Mouse (Mus musculus) stomach, postnatal 0 days (tissue): ENCODE results near the gene Dock4. TPM values are rescaled to one million over a fixed set of nuclear protein-coding genes. Genes with fewer than 3 reads are reported as not detected.

Experiments used
- ATAC-seq: fragments of 200-750 bp; cut with Nextera tagmentation; 2 replicates; pipeline ENCODE4 v1.8.0; 2017; ENCODE audit not compliant: low FRiP score, low TSS enrichment
- DNase-seq: peaks from one replicate; pipeline ENCODE4 v3.0.0-alpha.2; 2016; ENCODE audit warnings: low spot score
- H3K27ac ChIP-seq: fragments of 300-500 bp; sonication (generic); replicated peaks from 2 replicates; pipeline ENCODE4 v1.5.1; 2014; ENCODE audit warnings: mild to moderate bottlenecking, control low read depth
- H3K27me3 ChIP-seq: fragments of 300-500 bp; sonication (generic); 2 replicates; pipeline ENCODE4 v1.6.1; 2014; ENCODE audit warnings: low read length; ENCODE audit not compliant: control insufficient read depth, insufficient read depth
- H3K36me3 ChIP-seq: fragments of 300-500 bp; sonication (generic); 2 replicates; pipeline ENCODE4 v1.6.1; 2014; ENCODE audit warnings: low read length, mixed read lengths; ENCODE audit not compliant: control insufficient read depth, insufficient read depth
- H3K4me1 ChIP-seq: fragments of 300-500 bp; sonication (generic); replicated peaks from 2 replicates; pipeline ENCODE4 v1.6.1; 2014; ENCODE audit warnings: antibody characterized with exemption; ENCODE audit not compliant: control insufficient read depth, insufficient read depth
- H3K4me2 ChIP-seq: fragments of 300-500 bp; sonication (generic); replicated peaks from 2 replicates; pipeline ENCODE4 v1.6.1; 2014; ENCODE audit warnings: low read depth, mild to moderate bottlenecking, control low read depth, moderate library complexity
- H3K4me3 ChIP-seq: fragments of 300-500 bp; sonication (generic); 2 replicates; pipeline ENCODE4 v1.5.1; 2014; ENCODE audit warnings: low read depth, low read length, control low read depth
- H3K9ac ChIP-seq: fragments of 300-500 bp; sonication (generic); 2 replicates; pipeline ENCODE4 v1.6.1; 2014; ENCODE audit warnings: mild to moderate bottlenecking, low read length, control low read depth, mixed read lengths
- H3K9me3 ChIP-seq: fragments of 300-500 bp; sonication (generic); 2 replicates; pipeline ENCODE4 v1.6.1; 2016; ENCODE audit warnings: low read length; ENCODE audit not compliant: control insufficient read depth
- CTCF ChIP-seq: IDR thresholded peaks from 2 replicates; pipeline ENCODE4 v1.5.1; 2016; ENCODE audit warnings: antibody characterized with exemption, low read depth, mild to moderate bottlenecking, moderate library complexity
- EP300 ChIP-seq: optimal IDR thresholded peaks from 2 replicates; pipeline ENCODE3; 2016; ENCODE audit warnings: antibody characterized with exemption
- WGBS: fragments of 180-500 bp; shearing (Covaris S2); extraction: QIAGEN DNeasy Blood & Tissue Kit; methylation state at CpG from one replicate; pipeline ENCODE4 v1.1.7; 2014; 5-methylcytosine and 5-hydroxymethylcytosine counted together
- polyA plus RNA-seq: library from polyadenylated mRNA; unstranded; fragments of >200 nt; fragmentation: Nextera tagmentation; extraction: Ambion mirVana; gene quantifications from 2 replicates; pipeline ENCODE4 v1.2.1, GENCODE M21; 2015

Gene Dock4
- polyA plus RNA-seq, 1 experiment from 2014 or later, result 3.1 TPM

DNA sequence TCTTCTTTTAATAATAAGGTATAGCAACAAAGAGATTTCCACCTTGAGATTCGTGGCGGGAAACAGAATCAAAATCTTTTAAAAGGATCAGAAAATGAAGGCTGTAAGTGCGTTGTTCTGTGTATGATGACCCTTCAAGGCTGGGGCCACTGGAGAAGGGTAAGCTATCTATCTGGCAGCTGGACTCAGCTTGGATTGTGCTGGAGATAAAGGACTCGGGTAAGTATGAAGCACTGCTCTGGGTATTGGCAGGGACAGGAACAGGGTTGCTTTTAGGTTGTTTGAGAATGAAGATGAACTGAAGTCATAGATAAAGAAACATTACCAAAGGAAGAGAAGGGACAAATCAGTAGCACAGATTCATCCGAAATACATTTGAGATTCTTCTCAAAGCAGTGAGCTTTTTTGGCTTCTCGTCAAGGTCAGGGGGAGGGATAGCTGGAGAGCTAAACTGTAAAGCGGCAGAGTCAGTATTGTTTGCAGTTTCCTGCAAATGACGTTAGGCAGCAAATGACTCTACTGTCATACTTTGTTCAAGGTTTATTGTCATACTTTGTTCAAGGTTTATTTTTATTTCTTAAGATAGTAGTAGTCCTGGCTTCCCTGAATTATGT, 30.3 kb upstream of the Dock4 start:
- no peak for DNase-seq
- H3K9ac ChIP-seq, result no peak overlapping the region
- H3K9me3 ChIP-seq, result no peaks in the 10 kb centered on the region
- H3K27ac ChIP-seq, result no peak overlapping the region
- ATAC-seq, result no peak
- TF ChIP-seq CTCF (no peak), EP300 (no peak)
- no peak overlapping the region for H3K4me2 ChIP-seq
- no peaks in the 10 kb centered on the region for H3K27me3 ChIP-seq
- 72% methylated on average over 8 of the region's 8 CpGs for WGBS
- H3K36me3 ChIP-seq, result no peaks in the 10 kb centered on the region
- no peaks in the 10 kb centered on the region for H3K4me1 ChIP-seq
- no peak overlapping the region for H3K4me3 ChIP-seq

DNA sequence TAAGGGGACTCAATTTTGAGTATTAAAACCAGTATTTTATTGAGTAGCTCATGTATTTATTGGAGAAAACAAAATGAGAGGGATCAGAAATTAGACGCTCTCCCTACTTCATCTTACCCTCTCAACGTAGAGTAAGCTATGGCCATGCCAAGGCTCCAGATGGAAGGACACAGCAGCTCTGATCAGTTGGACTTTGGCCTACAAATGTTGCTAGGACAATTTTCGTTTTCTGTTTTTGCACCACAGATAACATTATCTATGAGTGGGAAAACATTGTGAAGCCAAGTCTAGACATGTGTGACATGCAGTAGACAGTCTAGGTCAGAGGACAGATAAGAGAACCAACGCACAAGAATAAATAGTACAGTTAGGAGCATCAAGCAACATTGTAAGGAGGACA, 28.5 kb upstream of the Dock4 start:
- TF ChIP-seq CTCF (no peak), EP300 (no peak)
- no peak overlapping the region for H3K4me2 ChIP-seq
- ATAC-seq (no peak), DNase-seq (no peak)
- H3K36me3 ChIP-seq, result no peaks in the 10 kb centered on the region
- H3K27ac ChIP-seq, result no peak overlapping the region
- H3K9ac ChIP-seq, result no peak overlapping the region
- no peaks in the 10 kb centered on the region for H3K9me3 ChIP-seq
- WGBS, result 81% methylated on average over 4 of the region's 4 CpGs
- no peaks in the 10 kb centered on the region for H3K4me1 ChIP-seq
- no peaks in the 10 kb centered on the region for H3K27me3 ChIP-seq
- H3K4me3 ChIP-seq, result no peak overlapping the region

DNA sequence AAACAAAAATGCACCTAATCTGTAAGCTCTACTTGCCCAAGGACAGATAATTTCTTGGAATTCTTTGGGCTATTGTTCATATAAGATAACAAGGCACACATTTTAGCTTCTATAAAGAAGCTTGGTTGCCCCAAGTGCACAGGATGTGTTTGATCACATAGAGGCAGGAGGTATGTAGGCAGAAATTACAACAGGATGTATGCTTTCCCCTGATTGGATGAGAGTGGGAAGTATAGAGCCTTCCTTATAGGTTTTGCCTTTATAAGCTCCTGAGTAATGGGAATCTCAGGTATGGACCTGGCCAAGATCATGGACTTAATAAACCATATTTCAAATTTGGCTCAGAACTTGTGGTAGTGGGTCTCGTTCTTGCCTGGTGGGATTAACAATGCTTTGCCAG, 20.8 kb upstream of the Dock4 start:
- Histone ChIP-seq H3K4me3 (no peak overlapping the region), H3K27ac (no peak overlapping the region), H3K9me3 (no peaks in the 10 kb centered on the region), H3K4me2 (no peak overlapping the region), H3K9ac (no peak overlapping the region), H3K36me3 (no peaks in the 10 kb centered on the region), H3K27me3 (no peaks in the 10 kb centered on the region), H3K4me1 (no peaks in the 10 kb centered on the region)
- WGBS, result 93% methylated on average over 1 of the region's 1 CpGs
- ATAC-seq (no peak), DNase-seq (no peak)
- no peak for TF ChIP-seq CTCF
- no peak for TF ChIP-seq EP300

DNA sequence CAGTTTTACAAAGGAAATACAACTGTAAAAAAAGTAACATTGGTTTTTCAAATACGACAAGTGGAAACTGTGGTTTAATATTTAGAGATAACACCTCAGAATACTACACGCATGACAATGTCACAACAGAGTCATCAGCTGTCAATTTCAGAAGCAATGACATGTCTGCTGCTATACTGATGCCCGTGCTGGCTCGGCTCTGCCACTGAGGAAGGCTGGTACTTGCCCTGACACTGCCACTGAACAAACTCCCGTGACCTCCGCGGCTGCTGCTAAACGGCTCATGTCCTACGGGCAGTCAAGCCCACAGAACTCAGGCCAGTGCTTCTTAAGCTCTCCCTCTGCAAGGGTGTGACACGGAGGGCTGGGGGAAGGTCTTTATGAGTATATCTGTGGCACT, 18.1 kb upstream of the Dock4 start:
- Histone ChIP-seq H3K4me1 (no peaks in the 10 kb centered on the region), H3K36me3 (no peaks in the 10 kb centered on the region), H3K9ac (no peak overlapping the region), H3K27me3 (no peaks in the 10 kb centered on the region), H3K27ac (no peak overlapping the region), H3K4me3 (no peak overlapping the region), H3K9me3 (no peaks in the 10 kb centered on the region), H3K4me2 (no peak overlapping the region)
- DNase-seq (no peak), ATAC-seq (no peak)
- no peak for TF ChIP-seq EP300
- no peak for TF ChIP-seq CTCF
- 84% methylated on average over 10 of the region's 10 CpGs for WGBS

DNA sequence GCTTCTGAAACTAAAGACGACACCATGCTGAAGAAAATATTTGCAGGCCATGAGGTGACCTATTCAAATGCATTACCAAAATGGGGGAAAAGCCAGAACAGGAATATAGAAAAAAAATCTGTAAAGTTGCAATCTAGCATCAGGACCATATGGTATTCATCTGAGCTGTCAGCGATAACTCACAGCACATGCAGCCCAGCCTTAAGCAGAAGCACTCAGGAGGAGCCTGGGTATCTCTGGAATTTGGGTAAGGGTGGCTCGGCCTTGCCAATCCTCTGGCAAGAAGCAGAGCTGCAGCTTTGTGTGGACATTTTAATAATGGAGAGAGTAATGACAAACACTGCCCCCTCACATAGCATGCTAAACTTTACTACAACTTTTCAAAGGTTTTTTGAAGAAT, 15.8 kb upstream of the Dock4 start:
- no peaks in the 10 kb centered on the region for H3K4me1 ChIP-seq
- H3K4me2 ChIP-seq, result no peak overlapping the region
- no peaks in the 10 kb centered on the region for H3K9me3 ChIP-seq
- WGBS, result 48% methylated on average over 3 of the region's 3 CpGs
- no peak overlapping the region for H3K9ac ChIP-seq
- no peaks in the 10 kb centered on the region for H3K36me3 ChIP-seq
- TF ChIP-seq EP300, result no peak
- no peak for TF ChIP-seq CTCF
- ATAC-seq, result no peak
- H3K27me3 ChIP-seq, result no peaks in the 10 kb centered on the region
- H3K4me3 ChIP-seq, result no peak overlapping the region
- H3K27ac ChIP-seq, result no peak overlapping the region
- no peak for DNase-seq

DNA sequence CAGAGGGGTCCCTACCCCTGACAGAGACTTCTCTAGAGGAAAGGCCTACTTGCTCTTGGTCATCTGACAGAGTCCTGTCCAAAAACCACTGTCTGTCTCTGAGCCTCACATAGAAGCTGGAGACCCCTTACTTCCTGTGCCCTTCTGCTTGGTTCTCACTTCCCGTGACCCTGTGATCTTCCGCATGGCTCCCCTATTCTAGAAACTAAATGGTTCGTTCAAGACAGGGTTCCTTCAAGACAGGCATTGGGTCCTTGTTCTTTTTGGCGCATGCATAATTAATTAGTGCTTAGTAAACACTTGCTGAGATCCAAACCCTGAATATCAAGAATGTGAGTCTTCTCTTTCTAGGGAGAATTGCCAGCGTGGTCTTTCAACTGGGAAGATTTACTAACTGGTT, 14.7 kb upstream of the Dock4 start:
- DNase-seq (no peak), ATAC-seq (no peak)
- no peaks in the 10 kb centered on the region for H3K4me1 ChIP-seq
- TF ChIP-seq EP300 (no peak), CTCF (no peak)
- 81% methylated on average over 5 of the region's 5 CpGs for WGBS
- no peak overlapping the region for H3K27ac ChIP-seq
- no peaks in the 10 kb centered on the region for H3K27me3 ChIP-seq
- no peaks in the 10 kb centered on the region for H3K9me3 ChIP-seq
- H3K36me3 ChIP-seq, result no peaks in the 10 kb centered on the region
- no peak overlapping the region for H3K4me3 ChIP-seq
- no peak overlapping the region for H3K9ac ChIP-seq
- H3K4me2 ChIP-seq, result no peak overlapping the region
